Mouse (Mus musculus): ENCODE measurements at regions not wholly inside any gene's neighbourhood (a gene's known extent, or its start where the extent isn't known, plus 50 kb on each side); places are given as distances from the start of the nearest gene placed in this dataset.
A peak's percentile ranks its signal among the peaks of the same experiment; 100 is the strongest.

- Histone ChIP-seq H3K4me3 (ENCODE audit: low read length) (no peak overlapping the region), H3K4me2 (ENCODE audit: low read depth, low read length) (no peak overlapping the region), H3K9me3 (ENCODE audit: control insufficient read depth, low read length) (no peaks in the 10 kb centered on the region), H3K9ac (ENCODE audit: low read depth, low read length) (no peak overlapping the region), H3K4me1 (ENCODE audit: control insufficient read depth, insufficient read depth, low read length) (no peaks in the 10 kb centered on the region), H3K36me3 (ENCODE audit: control insufficient read depth, insufficient read depth, low read length) (no peaks in the 10 kb centered on the region), H3K27me3 (replicated peaks; ENCODE audit: control insufficient read depth, insufficient read depth, low read length) (no peaks in the 10 kb centered on the region), H3K27ac (ENCODE audit: low read length) (no peak overlapping the region)
- no peak for ATAC-seq
- WGBS = 87% methylated on average over 6 of the region's 6 CpGs
Measured at GRCm38 (mm10) chr11:111568041-111568440, 502.1 kb downstream of the Kcnj2 start.

GRCm38 (mm10) chr11:111568876-111569275, 502.9 kb downstream of the Kcnj2 start:
- no peak for ATAC-seq
- H3K27ac ChIP-seq (ENCODE audit: low read length) = no peak overlapping the region
- H3K9ac ChIP-seq (ENCODE audit: low read depth, low read length) = no peak overlapping the region
- no peaks in the 10 kb centered on the region for H3K9me3 ChIP-seq (ENCODE audit: control insufficient read depth, low read length)
- no peaks in the 10 kb centered on the region for H3K27me3 ChIP-seq (replicated peaks; ENCODE audit: control insufficient read depth, insufficient read depth, low read length)
- H3K36me3 ChIP-seq (ENCODE audit: control insufficient read depth, insufficient read depth, low read length) = no peaks in the 10 kb centered on the region
- WGBS = 76% methylated on average over 9 of the region's 9 CpGs
- H3K4me2 ChIP-seq (ENCODE audit: low read depth, low read length) = no peak overlapping the region
- H3K4me1 ChIP-seq (ENCODE audit: control insufficient read depth, insufficient read depth, low read length) = no peaks in the 10 kb centered on the region
- no peak overlapping the region for H3K4me3 ChIP-seq (ENCODE audit: low read length)

- H3K27me3 ChIP-seq (replicated peaks; ENCODE audit: control insufficient read depth, insufficient read depth, low read length) = no peaks in the 10 kb centered on the region
- H3K9ac ChIP-seq (ENCODE audit: low read depth, low read length) = no peak overlapping the region
- H3K4me2 ChIP-seq (ENCODE audit: low read depth, low read length) = no peak overlapping the region
- no peak for ATAC-seq
- H3K4me3 ChIP-seq (ENCODE audit: low read length) = no peak overlapping the region
- WGBS = 10% methylated on average over 1 of the region's 1 CpGs
- no peaks in the 10 kb centered on the region for H3K36me3 ChIP-seq (ENCODE audit: control insufficient read depth, insufficient read depth, low read length)
- no peak overlapping the region for H3K27ac ChIP-seq (ENCODE audit: low read length)
- H3K4me1 ChIP-seq (ENCODE audit: control insufficient read depth, insufficient read depth, low read length) = no peaks in the 10 kb centered on the region
- no peaks in the 10 kb centered on the region for H3K9me3 ChIP-seq (ENCODE audit: control insufficient read depth, low read length)
Measured at GRCm38 (mm10) chr11:111577883-111578282, 511.9 kb downstream of the Kcnj2 start.

GRCm38 (mm10) chr11:111582980-111583379, 517.0 kb downstream of the Kcnj2 start:
- Histone ChIP-seq H3K4me2 (ENCODE audit: low read depth, low read length) (peak overlapping the region; percentile 39), H3K27ac (ENCODE audit: low read length) (no peak overlapping the region), H3K36me3 (ENCODE audit: control insufficient read depth, insufficient read depth, low read length) (no peaks in the 10 kb centered on the region), H3K27me3 (replicated peaks; ENCODE audit: control insufficient read depth, insufficient read depth, low read length) (no peaks in the 10 kb centered on the region), H3K9me3 (ENCODE audit: control insufficient read depth, low read length) (no peaks in the 10 kb centered on the region), H3K4me3 (ENCODE audit: low read length) (peak overlapping the region; percentile 30; the same call in 1 of the 2 replicates), H3K4me1 (ENCODE audit: control insufficient read depth, insufficient read depth, low read length) (no peaks in the 10 kb centered on the region), H3K9ac (ENCODE audit: low read depth, low read length) (no peak overlapping the region)
- ATAC-seq = no peak
- 54% methylated on average over 4 of the region's 4 CpGs for WGBS

GRCm38 (mm10) chr11:111583606-111584005, 517.6 kb downstream of the Kcnj2 start:
- 32% methylated on average over 13 of the region's 13 CpGs for WGBS
- H3K36me3 ChIP-seq (ENCODE audit: control insufficient read depth, insufficient read depth, low read length) = no peaks in the 10 kb centered on the region

GRCm38 (mm10) chr11:111599456-111599855, 533.5 kb downstream of the Kcnj2 start:
- Histone ChIP-seq H3K36me3 (ENCODE audit: control insufficient read depth, insufficient read depth, low read length) (no peaks in the 10 kb centered on the region), H3K27ac (ENCODE audit: low read length) (no peak overlapping the region), H3K27me3 (replicated peaks; ENCODE audit: control insufficient read depth, insufficient read depth, low read length) (no peaks in the 10 kb centered on the region), H3K9ac (ENCODE audit: low read depth, low read length) (no peak overlapping the region), H3K4me2 (ENCODE audit: low read depth, low read length) (no peak overlapping the region), H3K4me1 (ENCODE audit: control insufficient read depth, insufficient read depth, low read length) (no peaks in the 10 kb centered on the region), H3K9me3 (ENCODE audit: control insufficient read depth, low read length) (no peaks in the 10 kb centered on the region), H3K4me3 (ENCODE audit: low read length) (no peak overlapping the region)
- ATAC-seq = peak; percentile 64; the same call in 1 of the 2 replicates

More at GRCm38 (mm10) chr11:111583606-111584005, 517.6 kb downstream of the Kcnj2 start:
- Histone ChIP-seq H3K9ac (ENCODE audit: low read depth, low read length) (no peak overlapping the region), H3K27me3 (replicated peaks; ENCODE audit: control insufficient read depth, insufficient read depth, low read length) (no peaks in the 10 kb centered on the region), H3K27ac (ENCODE audit: low read length) (no peak overlapping the region), H3K9me3 (ENCODE audit: control insufficient read depth, low read length) (no peaks in the 10 kb centered on the region), H3K4me1 (ENCODE audit: control insufficient read depth, insufficient read depth, low read length) (no peaks in the 10 kb centered on the region), H3K4me3 (ENCODE audit: low read length) (peak overlapping the region; percentile 30), H3K4me2 (ENCODE audit: low read depth, low read length) (peak overlapping the region; percentile 39)
- no peak for ATAC-seq

GRCm38 (mm10) chr11:111605146-111605545, 539.2 kb downstream of the Kcnj2 start:
- H3K9ac ChIP-seq (ENCODE audit: low read depth, low read length) = no peak overlapping the region
- no peak overlapping the region for H3K4me2 ChIP-seq (ENCODE audit: low read depth, low read length)
- H3K4me3 ChIP-seq (ENCODE audit: low read length) = no peak overlapping the region
- no peaks in the 10 kb centered on the region for H3K4me1 ChIP-seq (ENCODE audit: control insufficient read depth, insufficient read depth, low read length)
- no peaks in the 10 kb centered on the region for H3K9me3 ChIP-seq (ENCODE audit: control insufficient read depth, low read length)
- WGBS = 76% methylated on average over 11 of the region's 11 CpGs
- no peaks in the 10 kb centered on the region for H3K27me3 ChIP-seq (replicated peaks; ENCODE audit: control insufficient read depth, insufficient read depth, low read length)
- no peaks in the 10 kb centered on the region for H3K36me3 ChIP-seq (ENCODE audit: control insufficient read depth, insufficient read depth, low read length)
- ATAC-seq = no peak
- H3K27ac ChIP-seq (ENCODE audit: low read length) = no peak overlapping the region

- H3K9ac ChIP-seq (ENCODE audit: low read depth, low read length) = no peak overlapping the region
- ATAC-seq = no peak
- H3K27ac ChIP-seq (ENCODE audit: low read length) = no peak overlapping the region
- H3K4me1 ChIP-seq (ENCODE audit: control insufficient read depth, insufficient read depth, low read length) = no peaks in the 10 kb centered on the region
- no peaks in the 10 kb centered on the region for H3K9me3 ChIP-seq (ENCODE audit: control insufficient read depth, low read length)
- H3K36me3 ChIP-seq (ENCODE audit: control insufficient read depth, insufficient read depth, low read length) = no peaks in the 10 kb centered on the region
- no peak overlapping the region for H3K4me2 ChIP-seq (ENCODE audit: low read depth, low read length)
- no peaks in the 10 kb centered on the region for H3K27me3 ChIP-seq (replicated peaks; ENCODE audit: control insufficient read depth, insufficient read depth, low read length)
- no peak overlapping the region for H3K4me3 ChIP-seq (ENCODE audit: low read length)
- WGBS = 61% methylated on average over 5 of the region's 5 CpGs
Measured at GRCm38 (mm10) chr11:111610522-111611015, 544.6 kb downstream of the Kcnj2 start.

GRCm38 (mm10) chr11:111643603-111644002, 577.6 kb downstream of the Kcnj2 start:
- Histone ChIP-seq H3K4me1 (ENCODE audit: control insufficient read depth, insufficient read depth, low read length) (no peaks in the 10 kb centered on the region), H3K4me2 (ENCODE audit: low read depth, low read length) (no peak overlapping the region), H3K4me3 (ENCODE audit: low read length) (no peak overlapping the region), H3K27ac (ENCODE audit: low read length) (no peak overlapping the region), H3K9ac (ENCODE audit: low read depth, low read length) (no peak overlapping the region), H3K9me3 (ENCODE audit: control insufficient read depth, low read length) (no peaks in the 10 kb centered on the region), H3K36me3 (ENCODE audit: control insufficient read depth, insufficient read depth, low read length) (no peaks in the 10 kb centered on the region), H3K27me3 (replicated peaks; ENCODE audit: control insufficient read depth, insufficient read depth, low read length) (no peaks in the 10 kb centered on the region)
- WGBS = 93% methylated on average over 7 of the region's 7 CpGs
- ATAC-seq = no peak

GRCm38 (mm10) chr11:111652882-111653281, 586.9 kb downstream of the Kcnj2 start:
- no peaks in the 10 kb centered on the region for H3K9me3 ChIP-seq (ENCODE audit: control insufficient read depth, low read length)
- H3K36me3 ChIP-seq (ENCODE audit: control insufficient read depth, insufficient read depth, low read length) = no peaks in the 10 kb centered on the region
- H3K27me3 ChIP-seq (replicated peaks; ENCODE audit: control insufficient read depth, insufficient read depth, low read length) = no peaks in the 10 kb centered on the region
- ATAC-seq = no peak
- 57% methylated on average over 3 of the region's 3 CpGs for WGBS
- no peak overlapping the region for H3K27ac ChIP-seq (ENCODE audit: low read length)
- no peaks in the 10 kb centered on the region for H3K4me1 ChIP-seq (ENCODE audit: control insufficient read depth, insufficient read depth, low read length)
- no peak overlapping the region for H3K9ac ChIP-seq (ENCODE audit: low read depth, low read length)
- no peak overlapping the region for H3K4me2 ChIP-seq (ENCODE audit: low read depth, low read length)
- H3K4me3 ChIP-seq (ENCODE audit: low read length) = no peak overlapping the region

Measured in intestine, embryonic 16.5 days (tissue).